Mouse (Mus musculus) WW6 (cell line): ENCODE results near the gene 9330182L06Rik.

ENCODE experiments used
- DNase-seq: peaks from one replicate; pipeline ENCODE4 v3.0.0-alpha.2; 2013; ENCODE audit warnings: low read depth, low spot score

The 9330182L06Rik gene

DNA sequence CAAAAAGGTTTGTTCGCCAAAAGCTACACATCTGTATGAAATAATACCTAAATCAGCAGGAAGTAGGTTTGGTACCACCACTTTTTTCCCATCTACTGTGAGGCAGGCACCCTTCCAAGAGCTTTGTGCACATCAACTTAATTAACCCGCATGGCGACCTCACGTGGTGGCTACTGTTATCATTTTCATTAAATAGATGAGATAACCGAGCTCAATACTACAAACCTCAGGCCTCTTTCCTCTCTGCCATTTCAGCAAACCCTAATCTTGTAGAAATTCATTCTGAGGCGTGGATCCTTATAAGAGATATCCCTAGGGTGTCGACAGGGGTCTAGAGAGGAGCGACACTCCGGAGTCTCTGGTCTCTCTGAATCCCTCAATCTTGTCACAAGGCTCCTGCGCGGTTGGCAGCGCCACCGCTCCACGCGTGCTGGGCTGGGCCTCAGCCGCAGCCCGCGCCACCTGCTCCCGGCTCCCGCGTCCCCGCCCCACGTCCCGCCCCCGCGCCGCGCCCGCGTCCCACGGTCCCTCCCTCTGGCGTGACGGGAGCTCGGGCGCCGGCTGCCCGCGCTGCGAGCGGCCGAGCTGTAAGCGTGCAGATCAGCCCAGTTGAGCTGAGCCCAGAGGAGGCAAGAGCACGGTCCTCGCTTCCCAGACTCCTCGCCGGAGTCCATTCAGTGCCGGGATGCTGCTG lies at the start of gene 9330182L06Rik:
Gene 9330182L06Rik, plus strand, starts transcription at position 533 of the 694 bp plus-strand sequence.
- peak; percentile 29 for DNase-seq

GRCm38 (mm10) chr5:9227456-9228008 lies 38.4 kb upstream of the 9330182L06Rik start:
- DNase-seq, result no peak

DNA sequence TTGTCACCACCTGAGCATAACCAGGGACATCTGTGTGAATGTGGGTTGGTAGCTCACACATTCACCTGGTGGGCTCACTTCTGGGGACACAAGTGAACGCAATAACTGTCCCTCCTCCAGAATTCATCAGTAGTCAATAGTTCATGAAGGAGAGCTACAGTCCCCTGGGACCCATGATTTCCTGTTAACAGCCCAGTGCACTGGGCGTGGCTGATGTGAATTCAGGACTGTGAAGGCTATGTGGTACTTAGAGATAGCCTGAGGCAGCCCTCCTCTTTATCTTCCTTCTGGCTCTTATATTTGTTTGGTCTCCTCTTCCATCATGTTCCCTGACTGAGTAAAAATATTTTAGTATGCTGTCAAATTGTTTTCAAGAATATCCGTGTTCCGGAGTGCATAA lies 1.6 kb upstream of the 9330182L06Rik start:
- no peak for DNase-seq

DNA sequence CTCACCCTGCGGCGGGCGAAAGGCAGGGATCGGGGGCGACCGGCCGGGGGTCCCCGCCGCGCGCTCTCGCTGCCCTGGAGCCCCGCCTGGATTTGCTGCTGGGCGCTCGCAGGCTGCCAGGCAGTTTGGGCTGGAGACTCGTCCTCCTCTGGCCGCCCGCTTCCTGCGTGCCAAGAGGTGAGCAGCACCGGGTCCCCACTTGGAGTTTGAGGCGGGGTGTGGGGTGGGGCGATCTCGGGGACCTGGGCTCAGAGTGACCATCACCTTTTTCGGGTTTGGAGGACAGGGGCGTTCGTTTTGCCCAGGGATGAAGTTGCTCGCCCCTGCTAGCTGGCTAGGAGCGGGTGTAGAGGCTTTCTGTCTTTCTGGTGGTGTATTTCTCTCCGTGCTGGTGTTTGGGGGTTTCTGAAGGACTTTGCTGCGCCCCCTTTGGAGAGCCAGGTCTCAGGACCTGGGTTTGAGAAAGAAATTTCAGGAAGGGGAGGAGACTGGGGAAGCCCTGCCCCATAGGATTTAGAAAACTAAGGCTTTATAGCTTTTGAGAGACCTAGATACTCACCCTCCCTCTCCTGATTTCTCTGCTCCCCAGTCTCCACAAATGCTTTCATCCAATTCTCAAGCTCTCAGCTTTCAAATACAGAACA lies 484 bp downstream of the 9330182L06Rik start:
- peak; percentile 31 for DNase-seq

- no peak for DNase-seq
Observed at GRCm38 (mm10) chr5:9269666-9270065, 3.7 kb downstream of the 9330182L06Rik start.

DNA sequence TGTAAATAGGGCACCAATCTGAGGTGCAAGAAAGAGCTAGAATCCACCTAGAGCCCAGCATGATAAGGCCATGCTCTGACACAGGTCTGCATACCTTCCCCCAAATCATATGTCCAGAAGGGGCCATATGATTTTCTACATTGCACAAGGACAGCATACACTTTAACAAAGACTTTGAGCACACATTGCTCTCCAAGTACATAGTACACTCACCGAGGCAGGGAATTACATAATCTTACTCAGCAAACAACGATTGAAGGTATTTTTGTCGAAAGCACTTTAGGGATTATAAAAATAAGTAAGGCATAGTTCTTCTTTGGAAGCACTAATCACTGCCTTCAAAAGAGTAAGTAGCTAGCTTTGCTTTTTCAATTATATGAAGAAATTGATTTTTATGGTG lies 7.1 kb downstream of the 9330182L06Rik start:
- no peak for DNase-seq

DNA sequence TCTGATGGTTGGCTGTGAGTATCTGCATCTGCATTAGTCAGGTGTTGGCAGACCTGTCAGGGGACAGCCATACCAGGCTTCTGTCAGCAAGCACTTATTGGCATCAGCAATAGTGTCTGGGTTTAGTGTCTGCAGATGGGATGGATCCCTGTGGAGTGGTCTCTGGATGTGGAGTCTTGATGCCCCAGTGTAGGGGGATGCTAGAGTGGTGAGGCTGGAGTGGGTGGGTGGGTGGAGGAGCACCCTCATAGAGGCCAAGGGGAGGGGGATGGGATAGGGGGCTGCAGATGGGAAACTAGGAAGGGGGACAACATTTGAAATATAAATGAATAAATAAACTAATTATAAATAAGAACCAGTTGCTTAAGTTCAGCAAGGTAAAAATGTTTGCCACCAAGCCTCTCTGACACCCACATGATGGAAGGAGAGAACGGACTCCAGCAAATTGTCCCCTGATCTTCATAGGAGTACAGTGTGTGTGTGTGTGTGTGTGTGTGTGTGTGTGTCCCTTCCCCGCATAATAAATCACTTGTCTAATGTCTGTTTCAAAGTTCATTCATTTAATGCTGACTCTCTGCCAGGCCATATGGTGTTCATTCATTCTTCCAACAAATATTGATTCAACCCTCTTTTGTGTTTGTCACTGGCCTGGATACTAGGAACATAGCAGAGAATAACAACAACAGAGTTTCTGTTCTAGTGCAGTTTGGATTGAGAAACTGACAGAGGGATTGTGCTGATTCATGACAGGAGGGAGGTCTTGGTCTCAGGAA lies 30.0 kb downstream of the 9330182L06Rik start:
- no peak for DNase-seq

DNA sequence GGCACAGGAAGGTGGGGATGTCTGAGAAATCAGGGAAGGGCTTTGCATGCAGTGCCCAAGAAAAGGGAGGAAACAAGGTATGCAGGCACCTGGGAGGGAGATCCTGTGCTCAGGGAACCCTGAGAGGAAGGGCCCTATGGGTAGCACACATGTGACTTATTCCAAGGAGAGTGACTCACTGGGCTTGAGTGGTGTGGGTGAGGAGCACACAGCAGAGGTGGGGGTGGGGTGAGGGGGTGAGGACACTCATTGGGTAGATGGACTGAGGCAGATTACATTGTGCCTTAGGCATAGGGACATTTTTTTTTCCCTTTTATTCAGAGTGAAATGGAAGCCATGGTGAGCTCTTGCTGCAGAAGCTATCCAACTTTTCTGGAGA lies 30.6 kb downstream of the 9330182L06Rik start:
- no peak for DNase-seq

GRCm38 (mm10) chr5:9326863-9327262 lies 60.9 kb downstream of the 9330182L06Rik start:
- DNase-seq, result no peak

DNA sequence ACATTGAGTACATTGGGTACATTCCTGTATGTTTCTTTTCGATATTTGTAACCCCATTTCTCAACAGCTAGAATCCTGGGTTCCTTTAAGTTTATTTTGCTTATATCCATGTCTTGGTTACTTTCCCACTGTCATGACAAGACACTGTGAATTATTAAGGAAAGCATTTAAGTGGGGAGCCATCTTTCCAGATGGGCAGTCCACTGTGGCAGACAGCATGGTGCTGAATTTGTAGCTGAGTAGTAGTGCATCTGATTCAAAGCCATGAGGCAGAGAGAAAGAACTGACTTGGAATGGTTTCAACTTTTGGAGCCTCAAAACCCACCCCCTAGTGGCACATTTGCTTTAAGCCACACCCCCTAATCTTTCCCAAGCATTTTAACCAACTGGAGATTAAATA lies 61.6 kb downstream of the 9330182L06Rik start:
- DNase-seq, result no peak

- no peak for DNase-seq
Observed at GRCm38 (mm10) chr5:9338756-9339510, 73.0 kb downstream of the 9330182L06Rik start.

- DNase-seq, result no peak
Observed at GRCm38 (mm10) chr5:9339511-9340173, 73.7 kb downstream of the 9330182L06Rik start.

DNA sequence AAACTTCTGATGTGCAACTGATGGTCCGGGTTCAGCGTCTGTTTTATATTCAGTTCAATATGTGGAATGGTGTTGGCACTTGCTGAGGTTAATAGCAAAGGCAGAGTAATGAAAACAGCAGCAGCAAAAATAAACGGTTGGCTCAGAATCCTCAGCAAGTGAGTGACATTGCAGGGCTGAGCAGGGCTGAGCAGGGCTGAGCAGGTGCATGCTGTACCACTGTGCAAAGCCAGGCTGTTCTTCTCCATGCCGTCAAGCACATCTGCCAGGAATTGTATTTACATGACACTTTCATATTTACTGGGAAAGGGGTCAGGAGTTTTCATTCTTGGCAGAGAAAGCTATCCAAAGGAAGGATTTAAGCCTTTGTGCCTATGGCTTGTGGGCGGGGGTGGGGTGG lies 78.7 kb downstream of the 9330182L06Rik start:
- DNase-seq, result no peak

DNA sequence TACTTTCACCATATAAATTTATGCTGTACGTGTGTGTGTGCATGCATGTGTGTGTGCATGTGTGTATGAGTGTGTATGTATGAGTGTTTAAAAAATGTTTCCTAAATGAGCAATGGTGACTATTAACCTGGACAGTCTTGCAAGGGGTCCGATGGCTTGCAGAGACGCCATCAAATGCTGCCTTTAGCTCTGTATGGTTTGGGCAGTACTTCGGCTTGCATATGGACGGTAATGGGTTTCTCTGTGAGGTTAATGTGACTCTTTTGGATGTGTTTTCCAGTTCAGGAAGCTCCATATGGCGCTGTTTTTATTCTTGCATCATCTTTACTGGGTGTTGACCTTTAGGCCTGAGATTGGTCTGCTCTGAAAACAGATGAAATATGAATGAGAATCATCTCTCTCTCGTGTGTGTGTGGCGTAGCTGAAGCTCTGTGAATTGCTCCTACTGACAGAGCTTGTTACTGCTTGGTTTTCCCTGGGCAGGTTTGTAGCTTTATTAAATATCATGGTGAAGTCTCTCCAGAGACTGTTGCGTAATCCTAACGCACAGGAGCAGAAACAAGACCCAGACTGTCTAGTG lies 79.2 kb downstream of the 9330182L06Rik start:
- no peak for DNase-seq

GRCm38 (mm10) chr5:9345625-9346024 lies 79.7 kb downstream of the 9330182L06Rik start:
- no peak for DNase-seq

- DNase-seq, result no peak
Observed at GRCm38 (mm10) chr5:9346510-9346909, 80.6 kb downstream of the 9330182L06Rik start.

DNA sequence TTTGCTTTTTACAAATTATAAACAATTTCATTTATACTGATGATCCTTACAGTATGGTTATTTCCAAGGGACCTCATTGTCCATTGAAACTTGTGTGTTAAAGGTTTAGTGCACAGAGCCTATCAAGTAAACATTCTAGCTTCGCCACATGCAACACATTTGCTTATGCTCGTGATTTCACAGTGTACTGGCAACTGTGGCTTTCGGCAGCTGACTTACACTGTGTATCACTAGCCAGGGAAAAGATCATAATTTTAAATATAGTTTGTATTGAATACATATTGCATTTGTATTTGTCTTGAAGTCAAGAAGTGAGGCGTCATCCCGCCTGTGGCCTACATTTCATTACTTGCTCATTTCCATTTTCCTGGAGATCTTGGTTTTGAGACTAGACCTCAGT lies 86.2 kb downstream of the 9330182L06Rik start:
- no peak for DNase-seq

DNA sequence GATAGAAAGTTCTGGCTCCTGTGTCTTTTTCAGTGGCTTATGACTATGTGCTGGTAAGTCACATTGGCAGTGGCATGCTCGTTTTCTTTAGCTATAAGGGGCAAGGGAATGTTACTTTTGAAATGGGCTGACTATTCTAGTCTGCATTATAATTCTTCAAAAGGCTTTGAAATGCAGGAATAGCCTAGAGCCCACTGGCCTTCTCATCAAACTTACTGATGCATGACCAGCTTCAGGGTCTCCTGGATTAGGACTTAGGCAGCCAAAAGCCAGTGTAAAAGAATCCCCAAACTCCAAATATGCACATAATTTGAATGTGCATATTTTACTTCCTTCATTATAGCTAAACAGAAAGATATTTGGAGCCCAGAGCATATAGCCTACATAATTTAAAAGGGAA lies 86.7 kb downstream of the 9330182L06Rik start:
- no peak for DNase-seq

- DNase-seq, result no peak
Observed at GRCm38 (mm10) chr5:9354257-9354656, 88.3 kb downstream of the 9330182L06Rik start.

- DNase-seq, result no peak
Observed at GRCm38 (mm10) chr5:9358076-9358475, 92.2 kb downstream of the 9330182L06Rik start.
